Mouse (Mus musculus): ENCODE results near the gene Rbm19. TPM values are rescaled to one million over a fixed set of nuclear protein-coding genes. Genes with fewer than 3 reads are reported as not detected.

Rbm19 gene
- total and polyA plus RNA-seq, 3 experiments, result 66.3 to 74.3 TPM; not detected in 1

GRCm38 (mm10) chr5:120131600-120131999 lies 15.3 kb downstream of the Rbm19 start:
- Histone ChIP-seq H3K79me2 (ENCODE audit: control insufficient read depth, insufficient read depth, low read length, poor library complexity) (no peaks in the 10 kb centered on the region), H3K4me1 (ENCODE audit: control insufficient read depth in 1 of 2, insufficient read depth in 2 of 2, low read length in 2 of 2) (peaks cover 11 to 31% of the 10 kb centered on the region in 2 experiments), H3K36me3 (ENCODE audit: control insufficient read depth in 1 of 2, insufficient read depth in 2 of 2, low read length in 2 of 2) (peaks cover 2 to 26% of the 10 kb centered on the region in 2 experiments; a peak in 3 of 4 replicates), H3K9ac (ENCODE audit: control insufficient read depth, low read depth, low read length, poor library complexity, severe bottlenecking) (no peak overlapping the region), H3K4me3 (ENCODE audit: control insufficient read depth in 1 of 2, insufficient read depth in 1 of 2, low read depth in 2 of 2, low read length in 2 of 2) (no peak overlapping the region), H3K27me3 (ENCODE audit: control insufficient read depth in 1 of 2, insufficient read depth in 2 of 2, low read length in 2 of 2) (no peaks in the 10 kb centered on the region), H3K9me3 (replicated peaks; ENCODE audit: insufficient read depth, low read length) (no peaks in the 10 kb centered on the region), H3K27ac (ENCODE audit: control insufficient read depth, low read depth, low read length) (no peak overlapping the region)
- TF ChIP-seq KAT2A (conservative IDR thresholded peaks at IDR 0.05; ENCODE audit: low read depth, low read length) (no peak), CTCF (IDR thresholded peaks at IDR 0.05 in 2 of 3, conservative IDR thresholded peaks at IDR 0.05 in 1 of 3; ENCODE audit: control insufficient read depth in 1 of 3, insufficient read depth in 1 of 3, low read depth in 2 of 3, low read length in 3 of 3, poor library complexity in 1 of 3, severe bottlenecking in 1 of 3) (peak; percentile 67 to 91 (median 76))
- peak; percentile 64 for DNase-seq (ENCODE audit: low read depth, low spot score)

DNA sequence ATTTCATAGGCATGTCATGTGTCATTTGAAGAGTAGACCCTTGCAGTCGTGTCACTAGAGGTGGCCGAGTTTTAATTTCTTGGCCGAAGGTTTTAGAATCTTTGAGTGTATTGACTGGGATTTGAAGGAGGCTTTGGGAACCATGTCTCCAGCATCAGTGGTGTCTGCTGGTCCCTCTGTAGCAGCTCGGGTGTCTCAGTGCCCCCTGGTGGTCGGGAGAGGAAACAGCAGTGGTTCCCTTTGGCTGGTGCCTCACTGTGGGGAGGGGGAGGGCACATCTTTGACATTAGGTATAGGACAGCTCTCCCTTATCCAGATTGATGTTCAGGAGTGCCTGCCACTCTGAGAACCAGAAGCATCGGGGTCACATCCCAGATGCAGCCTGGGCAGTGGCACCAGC lies 17.7 kb downstream of the Rbm19 start:
- Histone ChIP-seq H3K36me3 (ENCODE audit: control insufficient read depth in 1 of 2, insufficient read depth in 2 of 2, low read length in 2 of 2) (peaks cover 2 to 40% of the 10 kb centered on the region in 2 experiments; a peak in 3 of 4 replicates), H3K27ac (ENCODE audit: control insufficient read depth, low read depth, low read length) (no peak overlapping the region), H3K79me2 (ENCODE audit: control insufficient read depth, insufficient read depth, low read length, poor library complexity) (peaks cover 4% of the 10 kb centered on the region), H3K9me3 (replicated peaks; ENCODE audit: insufficient read depth, low read length) (no peaks in the 10 kb centered on the region), H3K27me3 (ENCODE audit: control insufficient read depth in 1 of 2, insufficient read depth in 2 of 2, low read length in 2 of 2) (no peaks in the 10 kb centered on the region), H3K4me3 (ENCODE audit: control insufficient read depth in 1 of 2, insufficient read depth in 1 of 2, low read depth in 2 of 2, low read length in 2 of 2) (no peak overlapping the region), H3K4me1 (ENCODE audit: control insufficient read depth in 1 of 2, insufficient read depth in 2 of 2, low read length in 2 of 2) (peaks cover 20 to 47% of the 10 kb centered on the region in 2 experiments), H3K9ac (ENCODE audit: control insufficient read depth, low read depth, low read length, poor library complexity, severe bottlenecking) (no peak overlapping the region)
- peak; percentile 63 for DNase-seq (ENCODE audit: low read depth, low spot score)
- TF ChIP-seq NRF1 (IDR thresholded peaks at IDR 0.05; ENCODE audit: insufficient read depth, low read depth, low read length, poor library complexity, severe bottlenecking), result no peak
- no peak for TF ChIP-seq MAFK (IDR thresholded peaks at IDR 0.05; ENCODE audit: borderline replicate concordance, low read depth, low read length)
- TF ChIP-seq CTCF (IDR thresholded peaks at IDR 0.05 in 2 of 3, conservative IDR thresholded peaks at IDR 0.05 in 1 of 3; ENCODE audit: control insufficient read depth in 1 of 3, insufficient read depth in 1 of 3, low read depth in 2 of 3, low read length in 3 of 3, poor library complexity in 1 of 3, severe bottlenecking in 1 of 3), result peak; percentile 79 to 92 (median 92)
- TF ChIP-seq BHLHE40 (IDR thresholded peaks at IDR 0.05; ENCODE audit: borderline replicate concordance, low read depth, low read length), result no peak
- TF ChIP-seq TBP (IDR thresholded peaks at IDR 0.05; ENCODE audit: low read depth, low read length), result no peak
- TF ChIP-seq MAZ (IDR thresholded peaks at IDR 0.05; ENCODE audit: low read depth, low read length), result no peak
- TF ChIP-seq SMC3 (IDR thresholded peaks at IDR 0.05; ENCODE audit: low read depth, low read length), result peak; percentile 35

DNA sequence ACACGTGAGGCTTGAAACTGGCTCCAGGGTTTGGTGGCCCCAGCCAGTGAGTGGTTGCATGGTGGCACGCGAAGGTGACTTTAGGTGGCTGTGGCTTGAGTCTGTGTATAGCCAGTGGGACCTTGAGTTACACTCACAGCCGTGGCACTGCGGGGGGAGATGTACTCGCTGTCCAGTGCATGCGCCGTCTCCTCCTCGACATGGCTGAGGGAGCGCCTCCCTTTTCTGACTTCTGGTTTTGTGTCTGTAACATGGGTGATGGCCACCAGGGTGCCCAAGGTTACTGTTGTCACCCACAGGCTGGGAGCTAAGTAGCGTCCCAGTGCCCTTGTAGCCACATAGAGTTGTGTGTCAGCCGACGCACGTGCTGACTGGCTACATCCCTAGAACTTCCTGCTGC lies 19.1 kb downstream of the Rbm19 start:
- Histone ChIP-seq H3K4me3 (ENCODE audit: control insufficient read depth in 1 of 2, insufficient read depth in 1 of 2, low read depth in 2 of 2, low read length in 2 of 2) (no peak overlapping the region), H3K36me3 (ENCODE audit: control insufficient read depth in 1 of 2, insufficient read depth in 2 of 2, low read length in 2 of 2) (peaks cover 0 to 35% of the 10 kb centered on the region in 2 experiments; a peak in 3 of 4 replicates), H3K4me1 (ENCODE audit: control insufficient read depth in 1 of 2, insufficient read depth in 2 of 2, low read length in 2 of 2) (peaks cover 16 to 39% of the 10 kb centered on the region in 2 experiments), H3K9ac (ENCODE audit: control insufficient read depth, low read depth, low read length, poor library complexity, severe bottlenecking) (peak overlapping the region; percentile 30; the same call in 1 of the 2 replicates), H3K27ac (ENCODE audit: control insufficient read depth, low read depth, low read length) (peak overlapping the region; percentile 76), H3K79me2 (ENCODE audit: control insufficient read depth, insufficient read depth, low read length, poor library complexity) (peaks cover 4% of the 10 kb centered on the region), H3K9me3 (replicated peaks; ENCODE audit: insufficient read depth, low read length) (no peaks in the 10 kb centered on the region), H3K27me3 (ENCODE audit: control insufficient read depth in 1 of 2, insufficient read depth in 2 of 2, low read length in 2 of 2) (no peaks in the 10 kb centered on the region)
- DNase-seq (ENCODE audit: low read depth, low spot score), result peak; percentile 37
- TF ChIP-seq POLR2AphosphoS2 (IDR thresholded peaks at IDR 0.05; ENCODE audit: low read length) (no peak), ETS1 (IDR thresholded peaks at IDR 0.05; ENCODE audit: low read depth, low read length) (no peak), TBP (IDR thresholded peaks at IDR 0.05; ENCODE audit: low read depth, low read length) (no peak), UBTF (IDR thresholded peaks at IDR 0.05; ENCODE audit: borderline replicate concordance, insufficient read depth, low read depth, low read length) (no peak), KAT2A (conservative IDR thresholded peaks at IDR 0.05; ENCODE audit: low read depth, low read length) (no peak), E2F4 (IDR thresholded peaks at IDR 0.05; ENCODE audit: borderline replicate concordance, low read depth, low read length) (no peak), NRF1 (IDR thresholded peaks at IDR 0.05; ENCODE audit: insufficient read depth, low read depth, low read length, poor library complexity, severe bottlenecking) (no peak), MAFK (IDR thresholded peaks at IDR 0.05; ENCODE audit: borderline replicate concordance, low read depth, low read length) (no peak), MAZ (IDR thresholded peaks at IDR 0.05; ENCODE audit: low read depth, low read length) (no peak), TAL1 (IDR thresholded peaks at IDR 0.05; ENCODE audit: low read length) (no peak), ELF1 (IDR thresholded peaks at IDR 0.05; ENCODE audit: low read depth, low read length) (no peak)
